Mouse (Mus musculus) small intestine, adult 2 months (tissue): ENCODE results near the gene Fntb. TPM values are rescaled to one million over a fixed set of nuclear protein-coding genes. Genes with fewer than 3 reads are reported as not detected.

Experiments used
- H3K27ac ChIP-seq: fragments of 200-500 bp; 2 replicates; pipeline ENCODE4 v1.5.1; 2012; ENCODE audit warnings: low read depth, low read length, control low read depth, inconsistent platforms; ENCODE audit not compliant: insufficient read depth
- H3K27me3 ChIP-seq: fragments of 200-500 bp; 2 replicates; pipeline ENCODE4 v1.6.1; 2012; ENCODE audit warnings: mild to moderate bottlenecking, moderate library complexity, low read length, inconsistent platforms; ENCODE audit not compliant: control insufficient read depth, insufficient read depth
- H3K36me3 ChIP-seq: fragments of 200-500 bp; 2 replicates; pipeline ENCODE4 v1.6.1; 2012; ENCODE audit warnings: mild to moderate bottlenecking, low read length, control low read depth, inconsistent platforms; ENCODE audit not compliant: control insufficient read depth, insufficient read depth
- H3K4me1 ChIP-seq: fragments of 200-500 bp; 2 replicates; pipeline ENCODE4 v1.6.1; 2012; ENCODE audit warnings: low read length, inconsistent platforms, mixed read lengths; ENCODE audit not compliant: control insufficient read depth, insufficient read depth, insufficient read length
- H3K4me3 ChIP-seq: fragments of 200-500 bp; 2 replicates; pipeline ENCODE4 v1.5.1; 2012; ENCODE audit warnings: low read depth, mild to moderate bottlenecking, control low read depth, inconsistent platforms, low read length, moderate library complexity
- CTCF ChIP-seq: fragments of 200-500 bp; IDR thresholded peaks from 2 replicates; pipeline ENCODE4 v1.5.1; 2012; ENCODE audit warnings: low read depth, mild to moderate bottlenecking, control low read depth, inconsistent platforms, low read length, moderate library complexity, mixed read lengths; ENCODE audit not compliant: insufficient replicate concordance, insufficient read length; ENCODE audit errors: extremely low read depth
- POLR2A ChIP-seq: fragments of 200-500 bp; IDR thresholded peaks from 2 replicates; pipeline ENCODE4 v1.6.1; 2012; ENCODE audit warnings: low read depth, mild to moderate bottlenecking, control low read depth, inconsistent platforms, low read length, moderate library complexity
- WGBS: fragments of 180-500 bp; shearing (Covaris S2); methylation state at CpG from one replicate; pipeline ENCODE4 v1.1.7; 2018; 5-methylcytosine and 5-hydroxymethylcytosine counted together
- polyA plus RNA-seq: library from polyadenylated mRNA; depleted of rRNA; stranded (reverse); fragments of >200 nt; gene quantifications from 2 replicates; pipeline ENCODE4 v1.2.3, GENCODE M21; 2012

Gene Fntb
- polyA plus RNA-seq, 1 experiment, result 27.1 TPM

DNA sequence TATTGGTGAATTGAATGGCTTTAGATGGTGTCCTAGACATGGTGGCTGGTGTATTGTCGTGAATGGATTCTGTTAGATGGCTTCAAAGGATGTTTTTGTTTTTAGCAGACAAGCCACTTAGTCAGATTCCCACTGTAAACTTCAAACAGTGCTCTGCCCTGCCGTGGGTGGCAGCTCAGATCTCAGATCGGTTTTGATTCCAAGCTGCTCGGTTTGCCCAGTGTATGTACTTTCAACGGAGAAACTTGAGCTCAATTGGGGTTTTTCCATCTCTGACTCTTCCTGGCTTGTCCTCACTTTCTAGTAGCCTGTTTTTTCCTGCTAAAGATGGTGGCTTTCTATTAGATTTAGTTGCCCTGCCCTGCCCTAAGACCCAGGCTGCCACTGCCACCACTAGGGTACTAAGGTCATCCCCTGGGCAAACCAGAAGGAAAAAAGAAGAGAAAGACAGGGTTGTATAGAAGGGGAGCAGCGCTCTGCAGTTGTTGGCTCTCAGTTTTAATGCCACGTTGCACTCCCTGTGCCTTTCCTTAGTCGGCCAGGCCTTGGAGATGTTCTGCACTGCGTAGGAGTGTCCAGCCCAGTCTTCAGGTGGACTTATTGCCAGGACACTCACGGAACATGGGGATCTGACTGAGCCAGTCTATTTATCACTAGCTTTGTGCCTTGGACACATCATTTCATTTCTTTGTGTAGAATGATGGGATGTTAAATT, 134.0 kb downstream of the Fntb start:
- H3K36me3 ChIP-seq, result peaks cover 5% of the 10 kb centered on the region; the same call in 1 of the 2 replicates
- no peak overlapping the region for H3K27ac ChIP-seq
- H3K4me3 ChIP-seq, result no peak overlapping the region
- H3K4me1 ChIP-seq, result no peaks in the 10 kb centered on the region
- 90% methylated on average over 10 of the region's 10 CpGs for WGBS
- TF ChIP-seq POLR2A (no peak), CTCF (no peak)
- H3K27me3 ChIP-seq, result no peaks in the 10 kb centered on the region

DNA sequence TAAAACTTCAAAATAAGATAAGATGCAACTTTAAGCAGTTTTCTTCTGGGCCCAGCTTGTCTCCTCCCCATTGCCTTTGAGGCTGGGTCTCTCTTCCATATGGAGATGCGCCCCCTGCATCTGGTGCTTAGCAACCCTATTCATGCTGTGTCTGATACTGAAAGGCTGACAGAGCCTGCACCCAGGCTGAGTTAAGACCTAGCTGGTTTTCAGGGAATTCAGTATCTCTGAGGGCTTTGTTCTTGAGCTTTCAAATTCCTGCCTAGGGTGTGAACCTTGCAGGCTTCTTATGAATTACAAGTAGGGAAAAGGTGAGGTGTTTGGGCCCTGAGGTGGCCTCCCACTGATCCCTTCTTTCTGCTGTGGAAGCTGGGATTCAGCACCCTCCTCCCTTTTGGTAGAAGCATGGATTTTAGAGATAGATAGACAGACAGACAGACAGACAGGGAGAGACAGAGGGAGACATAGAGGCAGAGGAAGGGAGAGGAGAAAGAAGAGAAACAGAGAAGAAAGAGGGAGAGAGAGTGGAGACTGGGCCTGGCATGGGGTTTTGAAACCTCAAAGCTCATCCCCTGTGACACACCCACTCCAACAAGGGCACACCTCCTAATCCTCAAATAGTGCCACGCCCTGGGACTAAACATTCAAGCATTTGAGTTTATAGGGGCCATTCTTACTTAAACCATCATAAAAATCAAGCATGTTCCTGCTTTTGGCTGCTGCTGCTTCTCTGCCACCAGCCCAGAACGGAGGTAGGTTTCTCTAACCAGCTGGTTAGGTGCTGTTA, 136.3 kb downstream of the Fntb start:
- no peaks in the 10 kb centered on the region for H3K27me3 ChIP-seq
- H3K4me3 ChIP-seq, result no peak overlapping the region
- H3K36me3 ChIP-seq, result peaks cover 5% of the 10 kb centered on the region; the same call in 1 of the 2 replicates
- WGBS, result 71% methylated on average over 3 of the region's 3 CpGs
- H3K4me1 ChIP-seq, result no peaks in the 10 kb centered on the region
- no peak overlapping the region for H3K27ac ChIP-seq
- TF ChIP-seq CTCF (no peak), POLR2A (no peak)

DNA sequence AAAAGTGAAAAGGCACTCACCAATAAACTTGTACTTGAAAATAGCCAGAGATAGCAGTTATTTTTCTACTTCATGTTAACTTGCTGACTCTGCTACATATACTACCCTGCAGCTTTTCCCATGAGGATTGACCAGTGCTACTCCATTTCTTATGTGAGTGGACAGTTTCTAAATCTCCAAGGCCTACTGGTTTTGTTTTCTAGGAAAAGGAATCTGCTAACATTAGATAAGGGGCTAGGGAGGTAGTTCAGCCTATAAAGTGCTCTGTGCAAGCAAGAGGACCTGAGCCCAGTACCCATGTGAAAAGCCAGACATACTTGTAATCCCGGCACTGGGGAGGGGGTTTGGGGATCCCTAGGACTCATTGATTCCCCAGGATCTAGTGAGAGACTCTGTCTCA, 140.9 kb downstream of the Fntb start:
- TF ChIP-seq CTCF (no peak), POLR2A (no peak)
- 92% methylated on average over 1 of the region's 1 CpGs for WGBS
- Histone ChIP-seq H3K27ac (no peak overlapping the region), H3K36me3 (no peaks in the 10 kb centered on the region), H3K4me1 (peaks cover 7% of the 10 kb centered on the region; the same call in 1 of the 2 replicates), H3K27me3 (no peaks in the 10 kb centered on the region), H3K4me3 (no peak overlapping the region)

DNA sequence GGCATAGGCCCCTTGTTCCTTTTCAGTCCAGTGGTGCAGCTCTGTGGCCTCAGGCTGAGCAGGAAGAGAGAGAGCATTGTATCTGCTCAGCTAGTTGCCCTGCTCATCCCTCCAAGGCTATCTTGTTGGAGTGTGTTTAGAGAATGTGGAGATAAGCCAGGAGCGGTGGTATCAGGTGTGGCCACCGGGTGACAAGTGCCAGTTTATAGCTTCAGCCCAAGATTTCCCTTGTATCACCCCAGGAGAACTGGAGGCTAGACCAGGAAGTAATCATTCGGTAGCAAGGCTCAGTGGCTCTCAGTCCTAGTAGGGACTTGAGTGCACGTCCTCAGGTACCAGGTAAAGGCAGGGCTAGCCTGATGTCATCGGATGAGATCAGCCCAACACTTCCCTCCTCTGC, 143.8 kb downstream of the Fntb start:
- no peak for TF ChIP-seq POLR2A
- TF ChIP-seq CTCF, result no peak
- WGBS, result 42% methylated on average over 5 of the region's 5 CpGs

DNA sequence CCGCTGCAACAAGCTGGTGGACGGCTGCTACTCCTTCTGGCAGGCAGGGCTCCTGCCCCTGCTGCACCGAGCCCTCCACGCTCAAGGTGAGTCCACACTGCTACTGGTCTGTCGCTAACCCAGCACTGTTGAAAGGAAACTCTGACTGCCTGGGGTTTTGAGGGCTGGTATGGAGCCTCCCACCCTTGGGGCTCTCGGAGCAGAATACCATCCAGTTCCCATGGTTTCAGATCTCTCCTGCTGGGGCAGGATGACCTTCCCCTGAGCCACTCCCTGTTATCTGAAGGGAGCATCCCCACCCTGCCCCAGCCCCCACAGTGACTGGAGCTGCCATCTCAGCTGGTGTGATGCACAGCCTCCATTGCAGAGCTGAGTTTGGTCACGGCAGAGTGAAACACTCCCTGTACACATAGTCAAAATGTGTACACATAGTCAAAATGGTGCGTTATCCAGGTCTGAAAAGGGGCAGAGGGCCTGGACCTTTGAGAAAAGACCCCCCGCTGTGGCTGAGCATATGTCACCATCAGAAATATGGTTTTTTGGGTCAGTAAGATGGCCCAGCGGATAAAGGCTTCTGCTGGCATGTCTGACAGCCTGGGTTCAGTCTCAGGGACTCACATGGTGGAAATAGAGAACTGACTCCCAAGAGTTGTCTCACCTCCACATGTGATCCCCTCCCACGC, 145.0 kb downstream of the Fntb start:
- TF ChIP-seq CTCF (no peak), POLR2A (no peak)
- Histone ChIP-seq H3K27me3 (no peaks in the 10 kb centered on the region), H3K27ac (no peak overlapping the region), H3K36me3 (no peaks in the 10 kb centered on the region), H3K4me3 (no peak overlapping the region), H3K4me1 (peaks cover 9% of the 10 kb centered on the region; the same call in 1 of the 2 replicates)
- 97% methylated on average over 11 of the region's 11 CpGs for WGBS

More for the DNA sequence above, 143.8 kb downstream of the Fntb start:
- H3K4me1 ChIP-seq, result peaks cover 9% of the 10 kb centered on the region; the same call in 1 of the 2 replicates
- no peaks in the 10 kb centered on the region for H3K27me3 ChIP-seq
- no peaks in the 10 kb centered on the region for H3K36me3 ChIP-seq
- H3K27ac ChIP-seq, result peak overlapping the region; percentile 52
- no peak overlapping the region for H3K4me3 ChIP-seq

DNA sequence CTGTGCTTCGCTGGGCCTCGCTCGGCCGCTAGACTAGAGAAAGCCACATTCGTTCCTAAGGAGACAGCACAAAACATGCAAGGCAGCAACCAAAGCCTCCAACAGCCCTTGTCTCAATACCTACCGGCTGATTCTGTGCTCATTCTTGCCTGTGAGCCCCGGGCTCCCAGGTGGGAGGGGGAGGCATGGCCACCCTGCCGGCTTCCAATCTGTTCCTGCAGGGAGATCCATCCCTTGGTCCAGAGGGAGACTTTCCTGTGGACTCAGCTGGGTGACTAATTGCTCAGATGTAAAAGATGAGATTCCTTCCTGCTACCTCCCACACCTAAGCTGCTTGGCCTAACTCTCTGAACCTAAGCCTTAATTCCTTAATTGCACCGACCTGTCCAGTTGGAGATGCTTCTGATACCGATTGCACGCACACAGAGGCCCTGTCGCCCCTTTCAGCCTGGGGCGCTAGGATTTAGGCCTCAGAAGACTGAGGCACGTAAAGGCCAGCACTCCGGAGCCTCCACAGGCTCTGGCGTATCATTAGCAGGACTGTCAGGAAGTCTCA, 145.9 kb downstream of the Fntb start:
- Histone ChIP-seq H3K27me3 (no peaks in the 10 kb centered on the region), H3K36me3 (no peaks in the 10 kb centered on the region), H3K4me1 (peaks cover 12% of the 10 kb centered on the region), H3K4me3 (no peak overlapping the region), H3K27ac (no peak overlapping the region)
- WGBS, result 92% methylated on average over 16 of the region's 16 CpGs
- TF ChIP-seq CTCF, result no peak
- no peak for TF ChIP-seq POLR2A

DNA sequence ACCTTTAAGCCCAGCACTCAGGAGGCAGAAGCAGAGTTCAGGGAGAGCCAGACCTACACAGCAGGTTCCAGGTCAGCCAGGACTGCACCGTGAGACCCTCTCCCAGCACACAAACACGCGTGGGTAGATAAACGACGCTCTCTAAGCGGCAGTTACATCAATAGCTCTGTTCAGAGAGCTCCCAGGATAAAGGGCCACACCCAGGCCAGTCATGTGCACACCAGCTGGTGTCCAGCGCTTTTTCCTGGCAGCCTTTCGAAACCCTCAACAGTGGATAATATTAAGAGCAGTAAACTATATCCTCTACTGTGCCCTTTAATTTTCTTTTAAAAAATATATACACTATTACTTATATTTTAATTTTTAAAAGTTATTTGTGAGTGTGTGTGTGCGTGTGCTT, 146.8 kb downstream of the Fntb start:
- WGBS, result 65% methylated on average over 9 of the region's 9 CpGs
- TF ChIP-seq CTCF, result no peak
- TF ChIP-seq POLR2A, result no peak
- H3K36me3 ChIP-seq, result no peaks in the 10 kb centered on the region
- H3K27ac ChIP-seq, result no peak overlapping the region
- H3K27me3 ChIP-seq, result no peaks in the 10 kb centered on the region
- peaks cover 20% of the 10 kb centered on the region for H3K4me1 ChIP-seq
- H3K4me3 ChIP-seq, result no peak overlapping the region
